ENCODE assay signal across 10 mouse cellular contexts in genomic region chr2:113534489-113534888, GRCm38 (mm10).
DNase-seq lines count a peak whose midpoint lies in the region; ATAC-seq lines count a peak whose summit lies in the region.
"Had no signal": no experiment of that assay in that cellular context is flagged by ENCODE, and none has a peak within 500 bp of the region (broad histone marks: within the 10 kb centered on the region; RNA-seq: fewer than 3 reads in every experiment).

No protein-coding gene starts in this region.

- H3K4me1 ChIP-seq in lung, embryonic 15.5 days: peaks cover 9% of the 10 kb centered on the region
- H3K4me1 ChIP-seq: liver, embryonic 13.5 days had no signal

- peak; percentile 79; the same call in 1 of the 2 replicates for ATAC-seq in lung, embryonic 15.5 days (ENCODE audit: borderline replicate concordance, extremely low read depth, low FRiP score, low TSS enrichment)
- ATAC-seq: forebrain, embryonic 13.5 days had no signal

- H3K27ac ChIP-seq in lung, embryonic 15.5 days: no peak overlapping the region
- H3K27ac ChIP-seq: forebrain, embryonic 13.5 days; liver, embryonic 13.5 days had no signal

- intact Hi-C loops in left cerebral cortex, postnatal 25 days (cut with DNase I): loop anchor here (2.0 kb wide), 1 partner anchor 112 kb away; no protein-coding TSS in a partner anchor

- H3K9me3 ChIP-seq in lung, embryonic 15.5 days: no peaks in the 10 kb centered on the region
- H3K9me3 ChIP-seq: forebrain, embryonic 13.5 days; liver, embryonic 13.5 days had no signal

- 4% methylated on average over 6 of the region's 6 CpGs for WGBS in lung, embryonic 15.5 days

- peak; percentile 12 for DNase-seq in urinary bladder, postnatal 14 days (ENCODE audit: low spot score)
- DNase-seq in urinary bladder, adult 2 months (ENCODE audit: low spot score): no peak
- DNase-seq in heart, adult 8-10 months (ENCODE audit: low spot score): peak; percentile 38
- no peak for DNase-seq in cerebellum, postnatal 14 days
- no peak for DNase-seq in left cerebral cortex, postnatal 25 days (ENCODE audit: low spot score in 2 of 2)
- DNase-seq in thymus, postnatal 25 days: no peak
- DNase-seq: liver, embryonic 13.5 days had no signal

- H3K4me2 ChIP-seq in lung, embryonic 15.5 days: no peak overlapping the region
- H3K4me2 ChIP-seq: forebrain, embryonic 13.5 days; liver, embryonic 13.5 days had no signal

- H3K4me3 ChIP-seq in lung, embryonic 15.5 days: no peak overlapping the region
- H3K4me3 ChIP-seq: forebrain, embryonic 13.5 days; liver, embryonic 13.5 days; myocyte had no signal

- H3K27me3 ChIP-seq in lung, embryonic 15.5 days: peaks cover 37% of the 10 kb centered on the region
- H3K27me3 ChIP-seq: forebrain, embryonic 13.5 days; liver, embryonic 13.5 days had no signal

- no peak overlapping the region for H3K9ac ChIP-seq in lung, embryonic 15.5 days
- H3K9ac ChIP-seq: forebrain, embryonic 13.5 days; liver, embryonic 13.5 days had no signal

- no peaks in the 10 kb centered on the region for H3K36me3 ChIP-seq in lung, embryonic 15.5 days
- H3K36me3 ChIP-seq: liver, embryonic 13.5 days had no signal

Comparison
In these comparisons a context has a peak if more than half of its experiments do, and no peak if none do; other contexts are left out.
1. DNase-seq: peak in urinary bladder, postnatal 14 days (single experiment) and heart, adult 8-10 months (single experiment); none in urinary bladder, adult 2 months (single experiment), cerebellum, postnatal 14 days (0 of 2), left cerebral cortex, postnatal 25 days (0 of 2) and thymus, postnatal 25 days (single experiment).